Mouse (Mus musculus) midbrain, embryonic 10.5 days (tissue): ENCODE results near the gene Gm11020. TPM values are rescaled to one million over a fixed set of nuclear protein-coding genes. Genes with fewer than 3 reads are reported as not detected.

ENCODE experiments used
- DNase-seq: peaks from one replicate; pipeline ENCODE4 v3.0.0-alpha.2; 2017; ENCODE audit warnings: low spot score
- H3K27ac ChIP-seq: fragments of 300-500 bp; sonication (generic); replicated peaks from 2 replicates; pipeline ENCODE4 v1.5.1; 2016; ENCODE audit warnings: mild to moderate bottlenecking
- H3K27me3 ChIP-seq: fragments of 300-500 bp; sonication (generic); 2 replicates; pipeline ENCODE4 v1.6.1; 2016; ENCODE audit warnings: low read depth, mild to moderate bottlenecking; ENCODE audit not compliant: poor library complexity, severe bottlenecking
- H3K36me3 ChIP-seq: fragments of 300-500 bp; sonication (generic); 2 replicates; pipeline ENCODE4 v1.6.1; 2016; ENCODE audit warnings: mild to moderate bottlenecking, moderate library complexity
- H3K4me1 ChIP-seq: fragments of 300-500 bp; sonication (generic); 2 replicates; pipeline ENCODE4 v1.6.1; 2016
- H3K4me3 ChIP-seq: fragments of 300-500 bp; sonication (generic); 2 replicates; pipeline ENCODE4 v1.5.1; 2016; ENCODE audit warnings: mild to moderate bottlenecking, moderate library complexity
- H3K9me3 ChIP-seq: fragments of 300-500 bp; sonication (generic); replicated peaks from 2 replicates; pipeline ENCODE4 v1.6.1; 2016; ENCODE audit warnings: mild to moderate bottlenecking
- WGBS: fragments of 180-500 bp; shearing (Covaris S2); methylation state at CpG from one replicate; pipeline ENCODE4 v1.1.7; 2016; 5-methylcytosine and 5-hydroxymethylcytosine counted together
- polyA plus RNA-seq: library from polyadenylated mRNA; unstranded; fragments of >200 nt; fragmentation: Nextera tagmentation; extraction: Ambion mirVana; gene quantifications from 2 replicates; pipeline ENCODE4 v1.2.1, GENCODE M21; 2016

Gene Gm11020
- polyA plus RNA-seq, 1 experiment from 2014 or later = not detected

DNA sequence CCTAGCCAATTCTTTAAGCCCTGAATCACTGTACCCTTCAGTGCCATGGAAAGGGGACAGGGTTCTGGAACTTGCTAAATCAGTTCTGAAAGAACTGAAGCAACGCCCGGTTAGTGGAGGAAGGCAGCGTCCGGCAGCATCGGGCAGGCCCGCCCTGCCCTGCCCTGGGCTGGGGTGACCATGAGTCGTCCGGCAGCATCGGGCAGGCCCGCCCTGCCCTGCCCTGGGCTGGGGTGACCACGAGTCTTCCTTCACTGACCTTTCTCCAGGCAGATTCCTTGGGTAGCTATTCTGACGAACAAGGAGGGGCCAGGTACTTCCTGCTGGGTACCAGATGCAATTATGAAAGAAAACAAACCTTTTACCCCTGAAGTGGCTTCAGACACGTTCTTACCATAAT is 28.7 kb downstream of the Gm11020 start:
- 85% methylated on average over 13 of the region's 13 CpGs for WGBS
- Histone ChIP-seq H3K9me3 (no peaks in the 10 kb centered on the region), H3K27ac (no peak overlapping the region), H3K36me3 (peaks cover 33% of the 10 kb centered on the region), H3K27me3 (no peaks in the 10 kb centered on the region), H3K4me1 (peaks cover 19% of the 10 kb centered on the region; the same call in 1 of the 2 replicates), H3K4me3 (no peak overlapping the region)
- no peak for DNase-seq

- DNase-seq = no peak
- Histone ChIP-seq H3K4me3 (no peak overlapping the region), H3K36me3 (peaks cover 32% of the 10 kb centered on the region), H3K4me1 (peaks cover 8% of the 10 kb centered on the region; the same call in 1 of the 2 replicates), H3K27ac (peak overlapping the region; percentile 1; the same call in 1 of the 2 replicates), H3K27me3 (no peaks in the 10 kb centered on the region), H3K9me3 (no peaks in the 10 kb centered on the region)
- 70% methylated on average over 5 of the region's 5 CpGs for WGBS
Measured at GRCm38 (mm10) chr8:104353186-104353585, 31.8 kb downstream of the Gm11020 start.

DNA sequence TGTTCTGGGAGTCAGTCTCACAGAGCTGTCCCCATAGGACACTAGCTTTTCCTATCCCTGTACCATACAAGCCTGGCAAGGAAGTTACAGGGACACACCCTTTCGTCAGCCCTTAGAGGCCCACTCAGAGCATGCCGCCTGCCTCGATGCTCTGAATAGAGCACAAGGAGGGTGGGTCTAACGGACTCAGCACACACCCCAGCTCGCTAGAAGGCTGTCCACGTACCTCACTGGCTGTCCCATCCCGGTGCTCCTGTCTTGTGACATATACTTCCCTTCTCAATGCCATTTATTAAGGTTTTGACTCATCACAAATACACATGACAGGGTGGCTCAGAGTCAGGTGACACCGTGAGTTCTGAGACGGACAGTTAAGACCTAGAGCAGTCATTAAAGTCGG is 33.1 kb downstream of the Gm11020 start:
- peaks cover 16% of the 10 kb centered on the region for H3K4me1 ChIP-seq
- no peaks in the 10 kb centered on the region for H3K27me3 ChIP-seq
- H3K9me3 ChIP-seq = no peaks in the 10 kb centered on the region
- H3K27ac ChIP-seq = no peak overlapping the region
- 94% methylated on average over 10 of the region's 10 CpGs for WGBS
- no peak overlapping the region for H3K4me3 ChIP-seq
- H3K36me3 ChIP-seq = peaks cover 32% of the 10 kb centered on the region
- no peak for DNase-seq

- WGBS = 79% methylated on average over 3 of the region's 3 CpGs
- peaks cover 16% of the 10 kb centered on the region for H3K4me1 ChIP-seq
- H3K9me3 ChIP-seq = no peaks in the 10 kb centered on the region
- H3K27ac ChIP-seq = no peak overlapping the region
- H3K36me3 ChIP-seq = peaks cover 28% of the 10 kb centered on the region
- no peaks in the 10 kb centered on the region for H3K27me3 ChIP-seq
- DNase-seq = no peak
- no peak overlapping the region for H3K4me3 ChIP-seq
Measured at GRCm38 (mm10) chr8:104358637-104359036, 37.3 kb downstream of the Gm11020 start.

DNA sequence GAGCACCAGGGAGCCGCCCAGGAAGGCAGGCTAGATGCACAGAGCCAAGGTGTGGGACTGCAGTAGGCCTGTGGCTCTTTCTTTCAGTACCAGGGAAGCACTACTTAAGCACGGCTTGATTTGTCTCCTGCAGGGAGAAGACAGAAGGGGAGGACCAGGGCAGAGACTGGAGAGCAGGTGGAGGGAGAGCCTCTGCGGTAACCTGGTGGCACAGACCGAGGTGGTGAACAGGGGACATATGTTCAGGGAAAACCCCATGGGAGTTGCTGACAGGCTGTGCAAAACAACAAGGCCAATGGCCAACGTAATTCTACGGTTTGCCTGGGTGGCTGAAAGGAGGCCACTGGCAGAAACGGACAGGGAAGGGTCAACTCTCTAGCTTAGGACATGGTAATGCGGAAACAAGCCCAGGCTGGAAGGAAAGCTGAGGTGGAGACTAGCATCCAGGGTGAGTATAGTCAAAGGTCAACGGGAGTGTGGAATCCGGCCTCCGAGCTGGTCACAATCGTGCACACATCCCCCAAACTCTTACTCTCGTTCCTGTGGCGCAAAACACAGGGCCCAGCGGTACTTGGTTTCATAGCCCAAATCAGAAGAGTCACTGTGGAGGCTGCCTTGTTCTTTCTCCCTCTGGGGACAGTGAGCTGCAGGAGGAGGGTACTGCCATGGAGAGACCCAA is 38.5 kb downstream of the Gm11020 start:
- H3K4me1 ChIP-seq = peaks cover 16% of the 10 kb centered on the region
- no peaks in the 10 kb centered on the region for H3K9me3 ChIP-seq
- no peaks in the 10 kb centered on the region for H3K27me3 ChIP-seq
- no peak for DNase-seq
- no peak overlapping the region for H3K27ac ChIP-seq
- WGBS = 70% methylated on average over 15 of the region's 15 CpGs
- H3K36me3 ChIP-seq = peaks cover 19% of the 10 kb centered on the region
- no peak overlapping the region for H3K4me3 ChIP-seq

DNA sequence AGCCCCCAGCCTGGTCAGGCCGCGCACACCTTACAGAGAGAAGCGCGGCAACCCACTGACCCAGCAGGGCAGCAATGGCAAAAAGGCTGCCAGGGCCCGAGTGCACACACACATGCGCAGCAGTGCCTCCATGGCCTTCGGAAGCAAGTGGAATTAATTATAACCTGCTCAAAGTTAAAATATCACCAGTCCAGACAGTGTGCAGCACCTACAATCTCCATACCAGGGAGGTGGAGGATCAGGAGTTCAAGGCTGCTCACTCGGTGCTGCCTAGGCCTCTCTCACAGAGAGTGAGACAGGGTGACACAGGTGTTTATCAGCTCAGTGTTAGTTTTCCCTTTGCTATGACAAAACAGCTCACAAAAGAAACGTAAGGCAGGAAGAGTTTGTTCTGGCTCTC is 44.3 kb downstream of the Gm11020 start:
- H3K9me3 ChIP-seq = no peaks in the 10 kb centered on the region
- WGBS = 91% methylated on average over 9 of the region's 9 CpGs
- peaks cover 16% of the 10 kb centered on the region for H3K4me1 ChIP-seq
- no peak overlapping the region for H3K4me3 ChIP-seq
- DNase-seq = no peak
- H3K27me3 ChIP-seq = no peaks in the 10 kb centered on the region
- no peak overlapping the region; the same call in 1 of the 2 replicates for H3K27ac ChIP-seq
- H3K36me3 ChIP-seq = no peaks in the 10 kb centered on the region

DNA sequence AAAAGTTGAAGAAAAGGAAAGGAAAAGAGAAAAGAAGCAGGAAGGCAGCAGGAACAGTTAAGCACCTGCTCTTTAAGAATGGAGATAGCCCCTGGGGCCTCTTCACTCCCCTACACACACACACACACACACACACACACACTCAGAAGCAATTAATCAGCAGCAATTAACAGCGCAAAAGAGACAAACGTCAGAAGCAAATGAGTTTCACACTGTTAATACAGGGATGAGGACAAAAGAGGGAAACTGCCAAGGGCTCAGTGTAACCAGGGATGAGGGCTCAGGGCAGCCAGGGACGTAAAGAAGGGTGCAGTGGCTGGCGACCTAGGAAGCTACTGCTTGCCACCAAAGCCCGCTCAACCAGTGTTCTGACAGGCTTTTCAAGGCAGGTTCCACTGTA is 46.0 kb downstream of the Gm11020 start:
- H3K4me3 ChIP-seq = no peak overlapping the region
- WGBS = 73% methylated on average over 5 of the region's 5 CpGs
- H3K36me3 ChIP-seq = no peaks in the 10 kb centered on the region
- peaks cover 19% of the 10 kb centered on the region for H3K4me1 ChIP-seq
- H3K9me3 ChIP-seq = no peaks in the 10 kb centered on the region
- no peaks in the 10 kb centered on the region for H3K27me3 ChIP-seq
- no peak for DNase-seq
- no peak overlapping the region for H3K27ac ChIP-seq

GRCm38 (mm10) chr8:104369591-104369990 is 48.2 kb downstream of the Gm11020 start:
- no peak for DNase-seq
- no peaks in the 10 kb centered on the region for H3K36me3 ChIP-seq
- WGBS = 87% methylated on average over 12 of the region's 12 CpGs
- H3K27ac ChIP-seq = no peak overlapping the region
- no peak overlapping the region for H3K4me3 ChIP-seq
- peaks cover 28% of the 10 kb centered on the region for H3K4me1 ChIP-seq
- H3K9me3 ChIP-seq = no peaks in the 10 kb centered on the region
- H3K27me3 ChIP-seq = no peaks in the 10 kb centered on the region

- 83% methylated on average over 6 of the region's 6 CpGs for WGBS
- Histone ChIP-seq H3K4me1 (peaks cover 32% of the 10 kb centered on the region), H3K27ac (no peak overlapping the region), H3K27me3 (no peaks in the 10 kb centered on the region), H3K4me3 (no peak overlapping the region), H3K36me3 (no peaks in the 10 kb centered on the region), H3K9me3 (no peaks in the 10 kb centered on the region)
- no peak for DNase-seq
Measured at GRCm38 (mm10) chr8:104370071-104370470, 48.7 kb downstream of the Gm11020 start.

- Histone ChIP-seq H3K27me3 (no peaks in the 10 kb centered on the region), H3K27ac (no peak overlapping the region), H3K4me3 (no peak overlapping the region), H3K36me3 (no peaks in the 10 kb centered on the region), H3K9me3 (no peaks in the 10 kb centered on the region), H3K4me1 (peaks cover 37% of the 10 kb centered on the region)
- no peak for DNase-seq
- 89% methylated on average over 6 of the region's 6 CpGs for WGBS
Measured at GRCm38 (mm10) chr8:104371121-104371520, 49.8 kb downstream of the Gm11020 start.

Other genes starting within 250 kb of the Gm11020 start
- gene Cdh5, start 219.9 kb upstream of the Gm11020 start, polyA plus RNA-seq = 12.2 and 13.9 TPM in 2 replicates
- gene Bean1, start 151.1 kb upstream of the Gm11020 start, polyA plus RNA-seq = 0.20 and 0.56 TPM in 2 replicates
- 29.3 and 30.3 TPM in 2 replicates for gene Tk2, start 73.0 kb upstream of the Gm11020 start, polyA plus RNA-seq
- gene Cklf, start 70.7 kb upstream of the Gm11020 start, polyA plus RNA-seq = 44.1 and 45.6 TPM in 2 replicates
- not detected in 2 replicates for gene Cmtm2a, start 28.4 kb upstream of the Gm11020 start, polyA plus RNA-seq
- not detected in 2 replicates for gene Gm45711, start 11.5 kb upstream of the Gm11020 start, polyA plus RNA-seq
- gene Cmtm1, start 11.4 kb upstream of the Gm11020 start, polyA plus RNA-seq = not detected in 2 replicates
- not detected in 2 replicates for gene Cmtm2b, start 663 bp downstream of the Gm11020 start, polyA plus RNA-seq
- gene Cmtm3, start 17.8 kb downstream of the Gm11020 start, polyA plus RNA-seq = 72.8 and 79.1 TPM in 2 replicates
- gene Cmtm4, start 74.2 kb downstream of the Gm11020 start, polyA plus RNA-seq = 1.7 and 1.8 TPM in 2 replicates
- gene Dync1li2, start 121.5 kb downstream of the Gm11020 start, polyA plus RNA-seq = 80.1 and 96.1 TPM in 2 replicates
- gene Terb1, start 188.3 kb downstream of the Gm11020 start, polyA plus RNA-seq = 0.16 and 0.22 TPM in 2 replicates
- 134 and 139 TPM in 2 replicates for gene Nae1, start 213.1 kb downstream of the Gm11020 start, polyA plus RNA-seq
- gene Car7, start 213.1 kb downstream of the Gm11020 start, polyA plus RNA-seq = 0.86 and 1.2 TPM in 2 replicates